Mouse (Mus musculus) E14TG2a.4 (cell line): ENCODE data around the gene Helt.

Experiments used
- H3K27me3 ChIP-seq: 2 replicates; pipeline ENCODE4 v1.6.1; 2014; ENCODE audit warnings: low read length, control low read depth; ENCODE audit not compliant: insufficient read depth
- H3K36me3 ChIP-seq: 2 replicates; pipeline ENCODE4 v1.6.1; 2014; ENCODE audit warnings: low read length, control low read depth; ENCODE audit not compliant: insufficient read depth
- H3K4me1 ChIP-seq: replicated peaks from 2 replicates; pipeline ENCODE4 v1.6.1; 2014; ENCODE audit warnings: low read depth, low read length, control low read depth
- H3K4me3 ChIP-seq: replicated peaks from 2 replicates; pipeline ENCODE4 v1.5.1; 2014; ENCODE audit warnings: mild to moderate bottlenecking, low read length
- H3K9me3 ChIP-seq: 2 replicates; pipeline ENCODE4 v1.6.1; 2014; ENCODE audit warnings: low read length, control low read depth
- CTCF ChIP-seq: conservative IDR thresholded peaks from 2 replicates; pipeline ENCODE4 v1.5.1; 2014; ENCODE audit warnings: low read length
- NANOG ChIP-seq: IDR thresholded peaks from 2 replicates; pipeline ENCODE4 v1.6.1; 2014; ENCODE audit warnings: borderline replicate concordance, low read length, mixed read lengths
- POU5F1 ChIP-seq: IDR thresholded peaks from 2 replicates; pipeline ENCODE4 v1.6.1; 2014; ENCODE audit warnings: low read length, borderline replicate concordance

Helt gene

GRCm38 (mm10) chr8:46311159-46311558 lies 16.7 kb upstream of the Helt start:
- Histone ChIP-seq H3K9me3 (peaks cover 8% of the 10 kb centered on the region; the same call in 1 of the 2 replicates), H3K4me1 (peaks cover 3% of the 10 kb centered on the region), H3K4me3 (no peak overlapping the region), H3K36me3 (no peaks in the 10 kb centered on the region), H3K27me3 (peaks cover 13% of the 10 kb centered on the region)
- peak; percentile 41 for TF ChIP-seq CTCF
- no peak for TF ChIP-seq POU5F1

DNA sequence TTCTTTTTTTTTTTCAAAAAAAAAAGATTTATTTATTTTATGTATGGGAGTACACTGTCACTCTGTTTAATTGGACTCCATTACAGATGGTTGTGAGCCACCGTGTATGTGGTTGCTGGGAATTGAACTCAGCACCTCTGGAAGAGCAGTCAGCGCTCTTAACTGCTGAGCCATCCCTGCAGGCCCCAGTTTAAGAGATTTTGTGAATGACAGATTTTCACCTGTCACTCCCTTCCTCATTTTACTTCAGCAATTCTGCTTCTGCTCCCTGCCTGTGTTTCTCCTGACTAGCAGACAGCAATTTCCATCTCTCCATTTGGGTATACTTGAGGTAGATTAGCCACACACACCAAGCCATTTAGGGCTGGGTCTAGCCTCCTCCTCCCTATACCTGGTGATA lies 13.7 kb upstream of the Helt start:
- H3K4me1 ChIP-seq: peaks cover 3% of the 10 kb centered on the region
- TF ChIP-seq CTCF: no peak
- no peak for TF ChIP-seq POU5F1
- no peak for TF ChIP-seq NANOG
- H3K4me3 ChIP-seq: no peak overlapping the region
- H3K36me3 ChIP-seq: no peaks in the 10 kb centered on the region
- H3K9me3 ChIP-seq: peaks cover 8% of the 10 kb centered on the region; the same call in 1 of the 2 replicates
- H3K27me3 ChIP-seq: peaks cover 22% of the 10 kb centered on the region

DNA sequence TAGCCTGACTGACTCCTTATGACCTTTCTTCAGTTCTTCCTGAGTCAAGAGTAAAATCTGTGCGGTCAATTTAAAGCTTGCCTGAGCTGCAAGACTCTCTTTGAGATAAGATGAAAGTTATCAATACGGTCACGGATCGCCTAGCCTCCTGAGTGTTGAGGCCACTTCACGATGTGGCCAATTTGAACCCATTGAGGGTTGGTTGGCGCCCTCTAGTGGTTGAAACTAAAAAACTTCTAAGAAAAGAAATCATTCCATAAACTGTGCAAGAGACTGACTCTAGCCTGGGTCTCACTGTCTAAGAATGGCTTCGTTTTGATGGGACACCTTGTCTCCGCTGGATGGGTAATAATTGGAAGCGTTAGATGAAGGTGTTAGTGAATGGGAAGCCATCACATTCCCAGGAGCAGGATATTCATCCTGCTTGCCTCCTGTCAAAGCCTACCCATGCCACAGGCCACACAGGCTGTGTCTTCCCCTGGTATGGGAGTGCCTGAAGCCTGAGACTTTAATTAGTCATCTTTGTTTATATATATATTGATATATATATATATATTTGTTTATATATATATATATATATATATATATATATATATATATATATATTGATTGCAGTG lies 11.4 kb upstream of the Helt start:
- Histone ChIP-seq H3K36me3 (no peaks in the 10 kb centered on the region), H3K9me3 (no peaks in the 10 kb centered on the region), H3K4me1 (peaks cover 3% of the 10 kb centered on the region), H3K4me3 (no peak overlapping the region), H3K27me3 (peaks cover 36% of the 10 kb centered on the region)
- no peak for TF ChIP-seq POU5F1
- TF ChIP-seq CTCF: peak; percentile 50

GRCm38 (mm10) chr8:46302121-46302520 lies 7.7 kb upstream of the Helt start:
- no peak for TF ChIP-seq NANOG
- no peak for TF ChIP-seq POU5F1
- TF ChIP-seq CTCF: no peak
- Histone ChIP-seq H3K4me1 (peaks cover 6% of the 10 kb centered on the region), H3K36me3 (no peaks in the 10 kb centered on the region), H3K9me3 (no peaks in the 10 kb centered on the region), H3K27me3 (peaks cover 50% of the 10 kb centered on the region), H3K4me3 (no peak overlapping the region)

- TF ChIP-seq CTCF (no peak), POU5F1 (no peak), NANOG (no peak)
- no peak overlapping the region for H3K4me3 ChIP-seq
- H3K9me3 ChIP-seq: no peaks in the 10 kb centered on the region
- H3K36me3 ChIP-seq: no peaks in the 10 kb centered on the region
- H3K4me1 ChIP-seq: peaks cover 33% of the 10 kb centered on the region
- peaks cover 78% of the 10 kb centered on the region for H3K27me3 ChIP-seq
Measured at GRCm38 (mm10) chr8:46298847-46299246, 4.4 kb upstream of the Helt start.

GRCm38 (mm10) chr8:46296551-46296950 lies 2.1 kb upstream of the Helt start:
- no peaks in the 10 kb centered on the region for H3K36me3 ChIP-seq
- no peaks in the 10 kb centered on the region for H3K9me3 ChIP-seq
- peaks cover 55% of the 10 kb centered on the region for H3K4me1 ChIP-seq
- peaks cover 90% of the 10 kb centered on the region for H3K27me3 ChIP-seq
- TF ChIP-seq CTCF: no peak
- no peak for TF ChIP-seq POU5F1
- no peak for TF ChIP-seq NANOG
- H3K4me3 ChIP-seq: peak overlapping the region; percentile 68

DNA sequence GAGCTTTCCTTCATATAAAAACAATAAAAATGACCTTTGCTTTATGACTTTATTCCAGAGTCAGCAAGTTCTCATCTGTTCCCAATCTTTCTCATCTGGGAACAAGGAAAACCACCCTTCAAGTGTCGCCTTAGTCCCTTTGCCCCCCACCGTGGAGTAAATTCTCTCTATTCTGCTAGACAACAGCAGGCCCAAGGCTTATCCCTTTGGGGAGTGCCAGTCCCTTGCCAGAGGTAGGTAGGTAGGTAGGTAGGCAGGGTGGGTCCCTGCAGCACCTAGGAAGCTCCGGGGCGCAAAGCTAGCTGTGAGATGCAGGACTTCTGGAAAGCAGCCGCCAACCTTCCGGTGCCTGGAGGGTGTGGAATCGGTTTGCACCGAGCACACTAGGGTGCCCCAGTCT lies 1.5 kb upstream of the Helt start:
- H3K4me3 ChIP-seq: peak overlapping the region; percentile 68
- H3K4me1 ChIP-seq: peaks cover 61% of the 10 kb centered on the region
- no peaks in the 10 kb centered on the region for H3K36me3 ChIP-seq
- TF ChIP-seq CTCF (no peak), POU5F1 (no peak), NANOG (no peak)
- no peaks in the 10 kb centered on the region for H3K9me3 ChIP-seq
- H3K27me3 ChIP-seq: peaks cover 90% of the 10 kb centered on the region

GRCm38 (mm10) chr8:46295101-46295534 lies 647 bp upstream of the Helt start:
- no peak for TF ChIP-seq NANOG
- TF ChIP-seq POU5F1: no peak
- TF ChIP-seq CTCF: no peak
- H3K36me3 ChIP-seq: no peaks in the 10 kb centered on the region
- H3K27me3 ChIP-seq: peaks cover 92% of the 10 kb centered on the region
- H3K9me3 ChIP-seq: no peaks in the 10 kb centered on the region
- H3K4me3 ChIP-seq: peak overlapping the region; percentile 68; the same call in 1 of the 2 replicates
- peaks cover 64% of the 10 kb centered on the region for H3K4me1 ChIP-seq

DNA sequence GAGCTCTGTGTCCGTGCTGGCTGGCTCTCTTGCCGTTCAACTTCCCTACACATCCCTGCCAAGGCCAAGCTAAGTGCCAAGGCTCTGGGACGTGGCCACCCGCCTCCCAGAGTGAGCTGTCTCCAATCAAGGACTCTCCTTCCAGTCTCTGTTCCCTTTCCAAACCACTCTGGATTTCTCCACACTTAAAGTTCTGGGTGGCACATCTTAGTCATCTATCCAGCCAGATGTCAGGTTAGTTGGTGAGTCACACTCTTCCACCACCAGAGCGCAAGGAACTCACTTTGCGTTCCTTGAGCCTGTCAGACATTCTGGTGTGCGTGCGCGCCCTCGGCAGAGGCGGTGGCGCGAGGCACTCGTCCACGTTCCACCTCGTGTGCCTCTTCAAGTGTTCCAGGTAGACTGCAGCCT lies 725 bp downstream of the Helt start:
- H3K4me3 ChIP-seq: peak overlapping the region; percentile 68
- no peak for TF ChIP-seq NANOG
- TF ChIP-seq POU5F1: no peak
- TF ChIP-seq CTCF: no peak
- H3K9me3 ChIP-seq: no peaks in the 10 kb centered on the region
- peaks cover 58% of the 10 kb centered on the region for H3K4me1 ChIP-seq
- H3K27me3 ChIP-seq: peaks cover 89% of the 10 kb centered on the region
- no peaks in the 10 kb centered on the region for H3K36me3 ChIP-seq
